Mouse (Mus musculus) MEL (cell line): ENCODE results near the gene T2.

Experiments
- CHD1 ChIP-seq: IDR thresholded peaks from 2 replicates; pipeline ENCODE4 v1.6.1; 2012; ENCODE audit warnings: low read depth, mild to moderate bottlenecking, inconsistent platforms, low read length, improper control_type of control experiment
- CTCF ChIP-seq, 3 experiments: IDR thresholded peaks in 2 of 3; conservative IDR thresholded peaks in 1 of 3; 2 replicates each; pipeline ENCODE4 v1.5.1; 2011 to 2012; ENCODE audit warnings: low read length in 3 of 3, low read depth in 2 of 3, mild to moderate bottlenecking in 2 of 3, improper control_type of control experiment in 1 of 3, inconsistent platforms in 1 of 3, mixed read lengths in 1 of 3, moderate library complexity in 1 of 3; ENCODE audit not compliant: control insufficient read depth in 1 of 3, insufficient read depth in 1 of 3, poor library complexity in 1 of 3, severe bottlenecking in 1 of 3
- ETS1 ChIP-seq: IDR thresholded peaks from 2 replicates; pipeline ENCODE4 v1.6.1; 2012; ENCODE audit warnings: low read depth, mild to moderate bottlenecking, inconsistent platforms, low read length, improper control_type of control experiment, moderate library complexity
- MAX ChIP-seq: IDR thresholded peaks from 2 replicates; pipeline ENCODE4 v1.6.1; 2011; ENCODE audit warnings: low read length, improper control_type of control experiment
- MYB ChIP-seq: IDR thresholded peaks from 2 replicates; pipeline ENCODE4 v1.6.1; 2011; ENCODE audit warnings: mild to moderate bottlenecking, low read depth, low read length, improper control_type of control experiment
- POLR2AphosphoS2 ChIP-seq: IDR thresholded peaks from 2 replicates; pipeline ENCODE4 v1.6.1; 2011; ENCODE audit warnings: low read length, improper control_type of control experiment
- POLR2AphosphoS5 ChIP-seq: IDR thresholded peaks from 2 replicates; pipeline ENCODE4 v1.6.1; 2012; ENCODE audit warnings: low read depth, borderline replicate concordance, mild to moderate bottlenecking, inconsistent platforms, low read length, moderate library complexity, mixed read lengths
- RAD21 ChIP-seq: IDR thresholded peaks from 2 replicates; pipeline ENCODE4 v1.6.1; 2011; ENCODE audit warnings: mild to moderate bottlenecking, low read depth, low read length, improper control_type of control experiment
- TAL1 ChIP-seq: IDR thresholded peaks from 2 replicates; pipeline ENCODE4 v1.6.1; 2012; ENCODE audit warnings: mild to moderate bottlenecking, inconsistent platforms, low read length, moderate library complexity, mixed read lengths

DNA sequence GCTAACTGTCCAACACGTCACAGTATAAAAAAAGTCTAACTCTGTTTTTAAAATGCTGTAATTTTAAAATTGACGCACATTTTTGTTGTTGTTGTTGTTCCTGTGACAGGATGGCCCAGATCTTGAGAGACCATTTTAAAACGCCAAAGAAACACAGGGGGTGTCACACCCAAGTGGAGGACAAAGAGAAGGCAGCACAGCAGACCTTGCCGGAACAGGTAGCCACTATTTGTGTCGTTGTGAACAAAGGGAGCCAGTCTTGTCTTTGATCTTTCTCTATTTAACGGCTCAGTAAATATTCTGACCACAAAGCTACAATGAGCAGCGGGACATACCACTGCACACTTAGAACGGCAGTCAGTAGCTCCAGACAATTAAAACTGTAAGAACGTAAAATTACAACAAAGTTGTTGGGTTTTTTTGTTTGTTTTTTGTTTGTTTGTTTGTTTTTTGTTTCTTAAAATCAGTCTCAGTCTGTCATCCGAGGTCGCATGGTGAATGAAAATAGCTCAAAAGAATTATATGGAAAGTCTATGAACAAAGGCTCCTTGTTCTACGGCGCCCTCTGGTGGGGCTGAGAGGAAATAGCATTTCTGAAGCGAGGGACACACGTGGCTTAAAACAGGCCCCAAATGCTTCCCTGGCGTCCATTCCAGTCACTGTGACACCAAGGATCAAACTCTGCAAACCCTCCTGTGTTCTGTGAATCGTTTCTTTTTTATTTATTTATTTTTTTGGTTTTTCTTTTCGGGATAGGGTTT, 16.7 kb downstream of the T2 start:
- TF ChIP-seq ETS1 (no peak), CHD1 (no peak), TAL1 (no peak), CTCF (IDR thresholded peaks at IDR 0.05 in 2 of 3, conservative IDR thresholded peaks at IDR 0.05 in 1 of 3; ENCODE audit: control insufficient read depth in 1 of 3, insufficient read depth in 1 of 3, low read depth in 2 of 3, low read length in 3 of 3, poor library complexity in 1 of 3, severe bottlenecking in 1 of 3) (peak; percentile 70 to 87 (median 75)), POLR2AphosphoS5 (no peak), RAD21 (peak; percentile 68), MAX (peak; percentile 91), POLR2AphosphoS2 (no peak), MYB (no peak)
